Mouse (Mus musculus) cortical plate, adult 2 months (tissue): ENCODE measurements around the gene Hoxd4. TPM values are rescaled to one million over a fixed set of nuclear protein-coding genes. Genes with fewer than 3 reads are reported as not detected.
A peak's percentile ranks its signal among the peaks of the same experiment; 100 is the strongest.

ENCODE experiments used
- H3K27ac ChIP-seq: fragments of 200-500 bp; 2 replicates; pipeline ENCODE4 v1.5.1; 2012; ENCODE audit warnings: low read length, control low read depth, inconsistent platforms; ENCODE audit not compliant: insufficient read depth
- H3K4me1 ChIP-seq: fragments of 200-500 bp; 2 replicates; pipeline ENCODE4 v1.6.1; 2011; ENCODE audit warnings: low read length; ENCODE audit not compliant: control insufficient read depth, insufficient read depth
- H3K4me3 ChIP-seq: fragments of 200-500 bp; 2 replicates; pipeline ENCODE4 v1.5.1; 2011; ENCODE audit warnings: mild to moderate bottlenecking, low read length, control low read depth; ENCODE audit not compliant: insufficient read depth
- CTCF ChIP-seq: fragments of 200-500 bp; IDR thresholded peaks from 2 replicates; pipeline ENCODE4 v1.5.1; 2011; ENCODE audit warnings: mild to moderate bottlenecking, control low read depth, low read length; ENCODE audit not compliant: insufficient read depth; ENCODE audit errors: extremely low read depth
- POLR2A ChIP-seq: fragments of 200-500 bp; IDR thresholded peaks from 2 replicates; pipeline ENCODE4 v1.6.1; 2011; ENCODE audit warnings: mild to moderate bottlenecking, low read length, control low read depth; ENCODE audit not compliant: insufficient read depth; ENCODE audit errors: extremely low read depth
- polyA plus RNA-seq: library from polyadenylated mRNA; depleted of rRNA; stranded (reverse); fragments of >200 nt; gene quantifications from 2 replicates; pipeline ENCODE4 v1.2.3, GENCODE M21; 2012

Hoxd4 gene
- polyA plus RNA-seq, 1 experiment, result not detected

- Histone ChIP-seq H3K4me1 (no peaks in the 10 kb centered on the region), H3K27ac (no peak overlapping the region), H3K4me3 (no peak overlapping the region)
- TF ChIP-seq POLR2A (no peak), CTCF (no peak)
Measured at GRCm38 (mm10) chr2:74699664-74700545, 11.8 kb upstream of the Hoxd4 start.

- Histone ChIP-seq H3K4me3 (no peak overlapping the region), H3K27ac (no peak overlapping the region), H3K4me1 (no peaks in the 10 kb centered on the region)
- TF ChIP-seq POLR2A (no peak), CTCF (no peak)
Measured at GRCm38 (mm10) chr2:74700546-74701112, 11.1 kb upstream of the Hoxd4 start.

- no peak for TF ChIP-seq POLR2A
- TF ChIP-seq CTCF, result peak; percentile 84
- H3K27ac ChIP-seq, result no peak overlapping the region
- H3K4me3 ChIP-seq, result no peak overlapping the region
- no peaks in the 10 kb centered on the region for H3K4me1 ChIP-seq
Measured at GRCm38 (mm10) chr2:74701949-74702819, 9.5 kb upstream of the Hoxd4 start.

GRCm38 (mm10) chr2:74702820-74703219, 8.9 kb upstream of the Hoxd4 start:
- H3K4me3 ChIP-seq, result no peak overlapping the region
- no peak overlapping the region for H3K27ac ChIP-seq
- H3K4me1 ChIP-seq, result no peaks in the 10 kb centered on the region
- no peak for TF ChIP-seq CTCF
- TF ChIP-seq POLR2A, result no peak

GRCm38 (mm10) chr2:74703317-74703716, 8.4 kb upstream of the Hoxd4 start:
- TF ChIP-seq CTCF (no peak), POLR2A (no peak)
- H3K27ac ChIP-seq, result no peak overlapping the region
- no peak overlapping the region for H3K4me3 ChIP-seq
- H3K4me1 ChIP-seq, result no peaks in the 10 kb centered on the region

- TF ChIP-seq CTCF (no peak), POLR2A (no peak)
- H3K4me1 ChIP-seq, result no peaks in the 10 kb centered on the region
Measured at GRCm38 (mm10) chr2:74703720-74704392, 7.9 kb upstream of the Hoxd4 start.

GRCm38 (mm10) chr2:74704393-74704998, 7.2 kb upstream of the Hoxd4 start, which contains the start of gene Hoxd8:
Hoxd8 (plus strand) TSS chr2:74704615.
- TF ChIP-seq CTCF, result no peak
- TF ChIP-seq POLR2A, result no peak
- H3K27ac ChIP-seq, result no peak within 1 kb of the TSS
- H3K4me3 ChIP-seq, result no peak within 1 kb of the TSS
- H3K4me1 ChIP-seq, result no peaks in the 10 kb centered on the region

More at GRCm38 (mm10) chr2:74703720-74704392, 7.9 kb upstream of the Hoxd4 start:
- H3K4me3 ChIP-seq, result no peak overlapping the region
- H3K27ac ChIP-seq, result no peak overlapping the region

GRCm38 (mm10) chr2:74704999-74705466, 6.7 kb upstream of the Hoxd4 start:
- TF ChIP-seq CTCF (no peak), POLR2A (no peak)
- no peak overlapping the region for H3K27ac ChIP-seq
- no peak overlapping the region for H3K4me3 ChIP-seq
- H3K4me1 ChIP-seq, result no peaks in the 10 kb centered on the region
